Mouse (Mus musculus) adrenal gland, adult (tissue): ENCODE data around the gene Trmt10c.
"Not testable (repeated sequence)": the region's sequence is repeated elsewhere in the genome, so short reads cannot be mapped to it uniquely, and the experiment has no call there.

ENCODE experiments used
- DNase-seq, 2 experiments: peaks; one replicate each; pipeline ENCODE4 v3.0.0; 2022 to 2023; ENCODE audit warnings: low spot score in 1 of 2; ENCODE audit not compliant: inconsistent age in 2 of 2

Trmt10c gene

GRCm38 (mm10) chr16:56037138-56038010, at the start of gene Trmt10c:
TSS of gene Trmt10c (minus strand) at chr16:56037819.
- peak; percentile 94 to 97 for DNase-seq

- no peak for DNase-seq
These were observed 48.7 kb upstream of the Trmt10c start for GRCm38 (mm10) chr16:56086336-56086735.

- DNase-seq = no peak
These were observed 44.1 kb upstream of the Trmt10c start for GRCm38 (mm10) chr16:56081691-56082090.

- no peak for DNase-seq
These were observed 41.8 kb upstream of the Trmt10c start for GRCm38 (mm10) chr16:56079419-56079818.

- peak in 1 of 2 experiments; percentile 37 for DNase-seq
These were observed 38.7 kb upstream of the Trmt10c start for GRCm38 (mm10) chr16:56076121-56076869.

- peak; percentile 86 to 96 for DNase-seq
These were observed 37.8 kb upstream of the Trmt10c start for GRCm38 (mm10) chr16:56075222-56076111.

GRCm38 (mm10) chr16:56074565-56074964, 36.9 kb upstream of the Trmt10c start:
- peak; percentile 12 to 29 for DNase-seq

GRCm38 (mm10) chr16:56074122-56074521, 36.5 kb upstream of the Trmt10c start:
- no peak for DNase-seq

GRCm38 (mm10) chr16:56073150-56073549, 35.5 kb upstream of the Trmt10c start:
- DNase-seq = not testable (repeated sequence)

GRCm38 (mm10) chr16:56072533-56072932, 34.9 kb upstream of the Trmt10c start:
- DNase-seq = no peak

- no peak for DNase-seq
These were observed 34.0 kb upstream of the Trmt10c start for GRCm38 (mm10) chr16:56071317-56072232.

- DNase-seq = no peak
These were observed 31.0 kb upstream of the Trmt10c start for GRCm38 (mm10) chr16:56068523-56069070.

GRCm38 (mm10) chr16:56066113-56066512, 28.5 kb upstream of the Trmt10c start:
- DNase-seq = no peak

GRCm38 (mm10) chr16:56064334-56064990, 26.8 kb upstream of the Trmt10c start:
- DNase-seq = peak; percentile 63 to 84

- no peak for DNase-seq
These were observed 25.4 kb upstream of the Trmt10c start for GRCm38 (mm10) chr16:56062981-56063380.

- DNase-seq = no peak
These were observed 24.5 kb upstream of the Trmt10c start for GRCm38 (mm10) chr16:56061995-56062594.

GRCm38 (mm10) chr16:56058151-56058550, 20.5 kb upstream of the Trmt10c start:
- DNase-seq = no peak

- no peak for DNase-seq
These were observed 19.4 kb upstream of the Trmt10c start for GRCm38 (mm10) chr16:56056944-56057590.
